Mouse (Mus musculus) heart, adult 18-20 months (tissue): ENCODE data around the gene Foxe3. TPM values are rescaled to one million over a fixed set of nuclear protein-coding genes. Genes with fewer than 3 reads are reported as not detected.

Source experiments
- DNase-seq, 2 experiments: peaks; one replicate each; pipeline ENCODE4 v3.0.0; 2021 to 2022; ENCODE audit warnings: mixed read lengths in 1 of 2
- total RNA-seq, 2 experiments: library from RNA; stranded (reverse); gene quantifications; 2 replicates each; pipeline ENCODE4 v1.2.3; 2021

The Foxe3 gene
- total RNA-seq, 2 experiments from 2014 or later = not detected

DNA sequence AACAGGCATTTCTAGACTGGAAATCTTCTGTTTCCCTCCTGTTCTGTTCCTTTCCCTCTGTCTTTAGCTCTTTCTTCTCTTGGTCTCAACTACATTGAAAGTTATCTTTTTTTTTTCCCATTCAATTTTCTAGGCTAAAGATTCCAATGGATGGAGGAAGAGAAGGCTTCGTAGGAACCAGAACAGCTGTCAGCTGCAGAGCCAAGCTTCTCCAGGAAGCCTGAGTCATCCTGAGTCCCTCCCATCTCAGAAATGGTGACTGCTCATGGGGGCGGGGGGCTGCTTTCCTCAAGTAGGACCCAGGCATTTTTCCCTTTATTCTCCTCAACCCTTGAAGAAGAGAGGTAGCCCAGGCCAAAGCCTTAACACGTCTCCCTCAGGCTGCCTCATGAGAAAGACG lies 9.8 kb downstream of the Foxe3 start:
- DNase-seq = no peak

DNA sequence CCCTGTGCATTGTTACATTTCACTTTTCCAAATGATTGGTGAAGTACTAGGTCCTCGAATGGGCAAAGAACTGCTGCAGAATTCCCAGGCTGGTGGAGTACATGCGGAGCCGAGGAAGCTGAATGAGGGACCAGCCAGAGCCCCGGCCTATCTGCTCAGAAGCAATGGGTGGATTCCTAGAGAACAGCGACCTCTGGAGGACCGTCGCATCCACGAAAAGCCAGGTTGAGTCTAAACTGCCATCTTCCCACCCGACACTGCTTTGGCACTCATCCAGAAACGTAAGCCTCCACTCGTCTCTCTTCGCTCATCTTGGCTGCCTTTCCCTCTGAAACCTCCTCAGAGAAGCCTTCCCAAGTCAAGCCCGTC lies 12.2 kb downstream of the Foxe3 start:
- peak; percentile 38 to 60 for DNase-seq

DNA sequence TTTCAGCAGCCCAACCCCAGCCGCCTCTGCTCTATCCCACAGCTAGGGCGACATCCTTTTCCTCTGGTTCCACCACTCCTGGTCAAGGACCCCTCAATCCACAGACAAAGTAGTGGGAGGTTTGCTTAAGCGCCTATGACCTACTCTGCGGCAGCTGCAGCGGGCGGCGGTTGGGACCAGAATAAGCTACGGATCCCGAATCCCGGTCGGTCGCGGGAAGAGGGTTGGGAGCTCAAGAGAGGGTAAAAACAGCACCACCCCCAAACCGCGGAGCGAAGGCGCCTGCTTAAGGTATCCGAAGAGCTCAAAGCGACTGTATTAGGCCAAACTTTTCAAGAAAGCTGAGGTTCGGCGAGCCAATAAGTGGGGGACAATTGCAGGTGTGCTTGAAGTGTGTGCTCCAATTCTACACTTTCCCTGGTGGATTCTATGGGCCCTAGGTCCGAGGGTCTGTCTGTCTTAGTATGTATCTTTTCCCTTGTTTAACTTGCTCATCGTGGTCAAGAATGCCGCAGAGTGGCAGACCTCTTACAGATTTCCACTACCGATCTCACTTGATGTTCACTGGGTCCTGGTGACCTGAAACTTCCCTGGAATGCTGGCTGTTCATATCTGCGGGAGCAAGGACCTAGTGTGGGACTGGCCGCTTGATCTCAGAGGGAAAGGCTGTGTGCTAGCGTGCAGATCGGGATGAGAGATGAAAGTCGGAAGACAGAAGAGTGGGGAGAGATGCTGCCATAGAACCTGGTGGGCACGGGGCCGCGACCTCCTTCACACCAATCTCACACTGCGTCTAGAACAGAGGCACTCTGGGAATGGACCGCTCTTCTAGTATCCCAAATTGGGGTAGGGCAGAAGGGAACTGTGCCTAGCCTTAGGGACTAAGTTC lies 12.9 kb downstream of the Foxe3 start:
- no peak for DNase-seq

DNA sequence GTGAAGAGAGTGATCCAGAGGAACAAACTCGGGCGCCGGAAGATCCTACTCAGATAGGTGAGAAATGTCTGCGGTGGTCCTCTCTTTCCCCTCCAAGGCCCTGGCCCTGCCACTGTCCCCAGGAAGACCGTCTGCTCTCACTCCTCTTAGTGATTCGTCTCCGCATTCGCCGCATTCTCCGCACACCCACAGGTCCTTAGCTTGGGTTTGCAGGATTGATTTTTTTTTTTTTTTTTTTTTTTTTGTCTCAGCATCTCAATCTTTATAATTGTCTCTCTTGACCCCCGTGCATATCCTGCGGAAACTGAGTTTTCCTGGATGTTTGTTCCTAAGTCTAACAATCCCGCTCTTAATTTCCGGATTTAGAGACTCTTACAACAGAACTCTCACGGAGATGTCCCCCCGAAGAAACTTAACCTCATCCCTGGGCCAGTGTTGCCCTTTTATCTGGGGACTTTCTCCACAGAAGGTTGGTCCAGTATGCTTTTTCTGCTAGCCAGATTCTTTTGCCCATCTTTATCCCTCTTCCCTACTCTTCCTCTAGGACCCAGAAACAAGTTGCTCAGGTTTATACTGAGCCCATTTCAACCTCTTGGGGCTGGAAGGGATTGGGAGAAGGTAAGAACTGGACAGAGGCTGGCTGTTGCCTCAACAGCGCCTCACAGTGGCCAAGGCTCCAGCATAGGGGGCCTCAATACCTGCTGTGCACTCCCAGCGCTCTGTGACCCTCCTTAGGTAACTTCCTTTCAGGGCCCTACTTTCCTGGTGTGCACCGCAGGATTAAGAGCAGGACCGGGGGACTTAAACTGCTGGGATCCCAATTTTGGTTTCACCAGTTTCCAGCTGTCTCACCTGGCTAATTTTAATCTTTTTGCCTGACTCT lies 16.0 kb downstream of the Foxe3 start:
- DNase-seq = peak in 1 of 2 experiments; percentile 28

DNA sequence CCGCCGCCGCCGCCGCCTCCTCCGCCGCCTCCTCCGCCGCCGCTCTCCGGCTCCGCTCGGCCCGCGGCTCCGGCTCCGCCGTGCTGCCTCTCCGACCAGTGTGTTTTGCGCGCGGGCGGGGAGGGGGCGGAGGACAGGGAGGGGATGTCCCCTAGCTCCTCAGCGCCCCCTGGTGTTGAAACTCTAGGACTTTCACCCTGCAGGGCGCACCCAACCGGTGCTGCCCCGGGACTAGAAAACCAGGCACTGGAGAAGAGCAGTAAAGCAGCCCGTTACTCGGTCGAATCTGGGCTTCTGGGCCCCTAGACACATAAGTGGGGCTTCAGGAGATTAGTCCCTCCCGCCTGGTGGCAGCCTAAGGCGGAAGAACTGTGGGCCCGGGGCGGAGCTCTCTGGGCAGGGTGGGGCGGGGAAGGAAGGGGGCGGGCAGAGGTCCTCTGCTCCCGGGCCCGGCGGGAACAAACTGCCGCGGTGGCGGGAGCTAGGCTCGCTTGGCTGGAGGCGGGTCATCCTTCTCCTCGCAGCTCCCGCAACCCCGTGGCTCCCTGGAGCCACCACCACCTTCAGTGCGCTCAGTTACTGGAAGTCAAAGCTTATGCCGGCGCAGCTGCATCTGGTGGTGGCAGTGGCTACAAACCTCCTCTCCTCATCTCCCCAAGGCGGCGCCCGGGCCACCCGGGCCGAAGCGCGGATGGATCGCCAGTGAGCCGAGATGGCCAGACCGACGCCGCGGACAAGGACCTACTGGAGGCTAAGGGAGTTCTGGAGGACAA lies 16.8 kb downstream of the Foxe3 start, which contains the start of gene Foxd2:
Foxd2 (minus strand) TSS at position 45 of the 773 bp plus-strand sequence.
- DNase-seq = peak; percentile 93 to 96

DNA sequence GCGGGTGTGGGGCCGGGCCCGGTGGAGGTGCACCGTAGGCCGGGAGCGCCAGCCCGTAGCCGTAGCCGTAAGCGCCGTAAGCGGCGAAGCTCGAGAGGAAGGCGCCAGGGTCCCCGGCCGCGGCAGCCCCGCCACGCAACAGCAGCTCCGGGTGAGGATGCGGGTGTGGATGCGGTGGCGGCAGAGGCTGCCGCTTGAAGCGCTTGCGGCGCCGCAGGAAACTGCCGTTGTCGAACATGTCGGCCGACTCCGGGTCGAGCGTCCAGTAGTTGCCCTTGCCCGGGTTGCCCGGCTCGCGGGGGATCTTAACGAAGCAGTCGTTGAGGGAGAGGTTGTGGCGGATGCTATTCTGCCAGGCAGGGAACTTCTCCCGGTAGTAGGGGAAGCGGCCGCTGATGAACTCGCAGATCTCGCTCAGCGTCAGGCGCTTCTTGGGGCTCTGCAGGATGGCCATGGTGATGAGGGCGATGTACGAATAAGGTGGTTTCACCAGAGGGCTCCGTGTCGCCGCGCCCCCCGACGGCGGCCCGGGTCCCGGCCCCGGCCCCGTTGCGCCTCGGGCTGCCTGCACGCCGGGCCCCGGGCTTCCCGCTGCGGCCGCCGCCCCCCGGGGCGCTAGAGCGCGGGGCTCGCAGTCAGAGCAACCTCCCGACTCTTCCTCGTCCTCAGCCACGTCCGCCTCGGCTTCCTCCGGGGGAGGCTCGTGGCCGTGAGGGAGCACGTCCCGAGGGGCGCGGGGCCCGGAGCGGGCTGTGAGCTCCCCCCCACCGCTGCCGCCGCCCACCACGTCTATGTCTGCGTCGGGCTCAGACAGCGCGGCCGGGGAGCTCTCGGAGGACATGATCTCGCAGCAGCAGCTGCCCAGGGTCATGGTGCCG lies 17.6 kb downstream of the Foxe3 start:
- DNase-seq = peak in 1 of 2 experiments; percentile 56

DNA sequence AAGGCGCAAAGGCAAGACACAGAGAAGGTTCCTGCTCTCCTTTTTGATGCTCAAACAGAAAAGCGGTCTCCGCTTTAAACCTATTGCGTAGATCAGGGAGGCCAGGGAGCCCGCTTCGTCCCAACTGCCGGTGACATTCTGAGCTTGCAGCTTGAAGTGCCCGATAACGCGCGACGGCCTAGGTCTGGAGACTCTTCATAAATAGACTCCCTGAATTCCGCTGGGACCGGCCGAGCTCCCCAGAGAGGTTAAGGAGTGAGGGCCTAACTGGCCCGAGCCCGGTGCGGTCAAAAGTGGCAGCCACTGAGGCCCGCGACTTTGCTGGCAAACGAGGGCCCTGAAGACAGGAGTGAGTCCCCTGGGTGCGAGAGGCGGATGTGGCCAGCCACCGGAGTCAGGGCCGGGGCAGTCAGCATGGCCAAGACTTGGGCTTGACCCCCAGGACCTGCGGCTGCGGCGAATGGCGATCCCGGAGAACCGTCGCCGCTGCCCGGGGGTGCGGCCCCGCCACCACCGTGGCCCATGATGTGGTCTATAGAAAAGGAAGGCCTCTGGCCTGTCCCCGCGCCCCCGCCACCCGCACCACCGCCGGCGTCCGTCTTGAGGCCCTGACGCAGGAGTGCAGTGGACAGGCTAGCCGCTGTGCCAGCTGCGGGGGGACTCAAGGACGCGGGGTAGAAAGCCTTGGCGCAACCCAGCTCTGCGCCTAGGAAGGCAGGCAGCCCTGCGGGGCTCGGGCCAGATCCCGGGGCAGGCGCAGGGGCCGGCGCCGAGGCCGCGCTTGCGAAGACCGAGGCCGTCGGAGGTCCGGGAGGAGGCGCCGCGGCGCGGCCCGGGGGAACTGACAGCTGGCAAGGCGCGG lies 18.5 kb downstream of the Foxe3 start:
- DNase-seq = no peak

DNA sequence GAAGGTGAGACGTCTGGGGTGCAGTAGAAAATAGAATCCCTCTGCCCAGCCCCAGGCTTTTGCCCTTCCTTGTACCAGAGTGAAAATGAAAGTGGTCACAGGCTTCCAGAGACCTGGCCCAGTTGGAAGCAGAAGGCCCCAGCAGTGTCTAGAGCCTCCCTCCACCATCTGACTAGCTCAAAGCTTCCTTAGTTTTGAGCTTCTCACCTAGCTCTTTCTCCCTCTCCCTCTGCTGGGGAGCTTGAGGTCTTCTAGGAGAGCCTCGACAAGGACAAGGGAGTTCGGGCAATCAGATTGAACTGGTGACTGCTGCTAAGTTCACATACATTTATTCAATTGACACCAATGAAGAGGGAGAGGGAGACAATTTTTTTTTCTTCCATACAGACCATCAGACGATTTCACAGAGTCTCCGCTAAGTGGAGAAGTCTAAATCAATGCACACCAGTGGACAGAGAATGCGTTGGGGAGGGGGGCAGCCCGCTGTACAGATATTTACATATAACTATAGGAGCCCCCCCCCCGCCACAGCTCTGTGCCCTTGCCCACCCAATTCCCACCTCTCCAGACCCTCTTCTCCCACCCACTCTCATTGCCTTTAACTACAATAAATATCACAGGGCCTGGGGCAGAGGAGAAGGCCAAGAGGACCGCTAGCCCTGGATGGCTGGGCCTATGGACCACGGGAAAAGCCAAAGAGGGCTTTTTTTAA lies 19.7 kb downstream of the Foxe3 start:
- DNase-seq = no peak

DNA sequence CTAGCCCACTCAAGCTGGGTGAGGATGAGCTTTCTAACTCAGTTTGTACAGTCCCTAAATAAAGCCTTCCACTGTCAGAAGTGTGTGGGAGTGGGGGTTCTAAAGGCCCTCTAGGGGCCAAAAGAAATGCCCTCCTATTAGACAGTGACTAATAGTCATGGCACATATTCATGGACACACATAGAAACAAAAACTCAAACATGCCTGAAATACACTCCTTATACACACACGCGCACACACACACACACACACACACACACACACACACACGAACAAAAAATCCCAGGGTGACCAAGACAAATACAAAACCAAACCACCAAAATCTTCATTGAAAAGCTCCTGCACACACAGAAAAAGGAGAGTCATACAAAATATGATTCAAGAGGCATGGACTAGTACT lies 20.3 kb downstream of the Foxe3 start:
- DNase-seq = no peak

DNA sequence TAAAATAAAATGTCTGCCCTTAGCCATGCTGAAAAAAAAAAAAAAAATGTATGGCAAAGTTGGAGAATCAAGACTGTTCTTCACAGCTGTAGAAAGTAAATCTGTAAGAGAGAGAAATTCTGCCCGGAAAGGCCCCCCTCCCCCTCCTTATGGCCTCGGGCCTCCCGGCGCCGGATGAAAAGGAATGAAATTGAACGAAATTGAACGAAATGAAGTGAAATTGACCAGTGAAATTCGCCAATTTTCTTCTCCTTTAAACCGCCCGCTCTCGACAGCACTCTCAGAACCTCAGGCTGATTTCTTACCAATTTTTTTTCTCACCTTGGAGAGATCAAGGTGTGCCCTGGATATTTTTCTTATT lies 22.4 kb downstream of the Foxe3 start:
- no peak for DNase-seq

DNA sequence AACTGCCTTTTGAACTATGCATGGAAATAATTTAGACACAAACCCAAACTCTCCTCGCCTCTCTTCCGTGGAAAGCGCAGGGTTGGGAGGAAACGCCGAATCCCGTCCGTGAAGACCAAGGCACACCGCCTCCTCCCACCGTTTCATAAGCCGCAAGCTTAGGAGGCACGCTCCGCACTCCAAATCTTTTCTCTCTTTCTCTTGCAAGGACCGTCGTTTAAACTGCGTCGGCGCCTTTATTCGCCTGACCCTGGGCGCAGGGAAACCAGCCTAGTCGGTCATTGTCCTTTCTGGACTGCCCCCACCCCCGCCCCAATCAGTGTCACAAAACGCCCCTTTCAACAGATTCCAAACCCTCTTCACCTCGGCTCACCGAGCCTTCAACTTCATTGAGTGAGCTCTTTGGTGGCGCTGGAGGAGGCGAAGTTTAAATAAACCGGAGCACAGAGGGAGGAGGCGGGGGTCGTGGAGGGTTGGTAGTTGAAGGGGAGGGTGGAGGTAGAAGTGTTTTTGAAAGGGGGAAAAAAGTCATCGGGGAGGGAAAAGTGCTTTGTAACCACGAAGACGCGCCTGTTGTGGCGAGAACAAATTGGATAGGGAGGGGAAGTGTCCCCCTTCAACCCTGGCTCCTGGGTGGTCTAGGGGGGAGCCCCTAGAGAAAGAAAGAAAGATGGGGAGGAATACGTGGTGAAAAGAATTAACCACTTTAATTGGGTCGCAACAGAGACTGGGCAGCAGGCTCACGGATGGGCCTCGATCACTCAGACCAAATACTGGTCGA lies 23.0 kb downstream of the Foxe3 start:
- DNase-seq = no peak

DNA sequence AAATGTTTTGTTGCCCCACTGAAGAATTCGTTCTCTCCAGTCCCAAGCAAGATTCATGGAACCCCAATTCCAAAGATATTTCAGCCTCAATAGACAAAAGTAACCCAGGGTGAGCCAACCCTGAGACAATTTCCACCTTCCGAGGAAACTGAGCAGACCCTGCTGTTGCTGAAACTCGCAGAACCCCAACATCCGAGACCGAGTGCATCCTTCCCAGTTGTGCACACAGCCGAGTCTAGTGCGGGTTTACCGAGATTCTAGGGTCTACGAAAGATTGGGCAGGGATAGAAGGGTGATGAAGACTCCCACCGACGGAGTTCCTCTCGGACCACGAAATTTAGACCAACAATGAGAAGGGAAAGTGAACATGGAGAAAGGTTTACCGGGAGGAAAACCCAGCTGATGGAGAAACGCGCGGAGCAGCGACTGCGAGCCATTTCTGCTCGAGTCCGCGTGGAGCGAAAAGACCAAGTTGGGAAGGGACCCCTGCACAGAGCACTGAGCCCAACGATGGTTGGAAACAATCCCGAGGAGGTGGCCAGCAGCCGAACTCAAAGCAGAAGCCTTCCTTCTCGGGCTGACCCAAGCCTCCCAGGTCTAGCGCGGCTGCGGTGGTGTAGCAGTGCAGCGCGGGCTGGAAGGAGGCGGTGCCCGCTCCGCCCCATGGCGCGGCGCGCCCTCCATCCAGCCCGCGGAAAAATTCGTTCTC lies 24.0 kb downstream of the Foxe3 start:
- DNase-seq = no peak

DNA sequence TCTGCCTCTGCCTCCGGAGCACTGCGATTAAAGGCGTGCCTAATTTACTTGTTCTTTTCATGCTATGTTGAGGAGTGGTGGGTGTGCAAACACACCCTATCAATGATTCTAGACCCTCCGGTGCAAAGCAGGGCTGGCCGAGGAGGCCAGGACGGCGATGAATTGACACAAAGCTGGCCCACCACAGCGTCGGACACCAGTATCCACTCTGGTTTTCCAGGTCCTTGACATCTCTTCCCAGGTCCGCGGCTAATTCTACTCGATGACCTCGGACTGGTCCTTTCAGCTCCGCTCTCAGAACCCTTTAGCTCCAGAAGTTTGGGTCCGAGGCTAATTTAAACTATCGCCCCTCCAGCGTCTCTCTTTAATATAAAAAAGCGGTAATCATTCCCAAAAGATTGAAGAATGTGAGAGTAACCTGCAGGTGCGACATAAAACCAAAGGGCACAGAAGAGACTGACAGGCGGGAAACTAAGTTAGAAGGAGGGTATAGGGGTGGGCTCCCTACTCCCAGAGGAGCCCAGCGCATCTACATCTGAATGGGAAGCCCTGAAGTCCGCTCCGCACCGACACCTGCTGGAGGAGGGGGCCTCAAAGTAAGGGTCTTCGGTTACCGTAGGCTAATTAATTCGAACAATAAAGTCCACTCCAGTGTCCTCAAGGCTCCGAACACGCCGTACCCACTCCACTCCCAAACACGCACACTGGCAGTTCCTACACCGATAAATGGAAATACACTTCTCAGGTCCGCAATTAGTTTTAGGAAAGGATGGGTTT lies 24.8 kb downstream of the Foxe3 start:
- DNase-seq = no peak

DNA sequence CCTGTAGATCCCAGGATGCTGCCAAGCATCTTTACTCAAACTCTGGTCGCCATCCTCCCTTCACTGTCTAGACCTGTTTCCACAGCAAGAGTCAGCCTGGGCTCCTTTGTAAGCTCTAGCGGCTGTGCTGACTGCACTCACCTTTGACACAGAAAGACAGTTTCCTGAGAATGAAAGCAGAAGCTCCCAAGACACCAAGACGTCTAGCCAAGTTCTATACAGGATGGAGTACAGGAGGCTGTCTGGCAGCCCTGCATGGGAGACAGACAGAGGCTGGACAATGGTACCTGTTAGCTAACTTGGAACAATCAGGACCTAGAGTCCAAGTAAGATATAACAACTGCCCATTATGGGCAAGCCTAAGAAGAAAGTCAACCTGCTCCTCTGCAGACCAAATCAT lies 25.9 kb downstream of the Foxe3 start:
- DNase-seq = no peak

DNA sequence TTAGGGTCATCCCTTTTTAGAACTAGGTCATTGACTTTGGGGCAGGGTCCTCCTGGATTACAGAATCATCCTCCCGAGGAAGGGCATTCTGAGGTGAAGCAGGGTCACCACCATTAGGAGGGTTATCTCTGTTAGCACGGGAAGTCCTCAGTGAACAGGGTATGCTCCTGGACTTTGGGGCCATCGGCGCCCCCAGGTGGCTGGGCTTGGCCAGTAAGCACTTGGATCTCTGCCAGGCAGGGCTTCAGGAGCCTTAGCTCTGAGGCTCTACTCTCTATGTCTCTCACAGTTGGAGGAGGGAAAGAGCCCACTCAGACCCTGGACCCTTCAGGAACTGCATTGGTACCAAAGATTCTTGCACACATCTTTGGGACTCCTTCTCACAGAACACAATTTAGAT lies 28.0 kb downstream of the Foxe3 start:
- no peak for DNase-seq

DNA sequence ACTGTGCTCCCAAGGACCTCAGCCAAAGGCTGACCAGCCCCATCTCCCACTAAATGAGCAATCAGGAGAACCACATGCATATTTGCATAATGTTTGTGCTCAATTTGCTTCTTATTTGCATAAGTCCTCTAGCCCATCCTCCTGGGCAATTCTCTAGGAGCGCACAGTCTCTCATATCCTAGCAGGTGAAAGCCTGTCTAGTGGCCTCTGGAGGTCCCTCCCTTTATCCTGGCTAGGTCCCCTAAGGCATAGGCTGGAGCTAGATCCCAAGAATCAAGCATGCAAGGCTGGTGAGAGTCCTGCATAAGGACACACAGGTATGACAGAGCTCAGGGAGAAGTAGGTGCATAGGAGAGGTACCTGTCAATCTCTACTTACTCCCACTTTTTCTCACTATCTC lies 43.6 kb downstream of the Foxe3 start:
- no peak for DNase-seq

DNA sequence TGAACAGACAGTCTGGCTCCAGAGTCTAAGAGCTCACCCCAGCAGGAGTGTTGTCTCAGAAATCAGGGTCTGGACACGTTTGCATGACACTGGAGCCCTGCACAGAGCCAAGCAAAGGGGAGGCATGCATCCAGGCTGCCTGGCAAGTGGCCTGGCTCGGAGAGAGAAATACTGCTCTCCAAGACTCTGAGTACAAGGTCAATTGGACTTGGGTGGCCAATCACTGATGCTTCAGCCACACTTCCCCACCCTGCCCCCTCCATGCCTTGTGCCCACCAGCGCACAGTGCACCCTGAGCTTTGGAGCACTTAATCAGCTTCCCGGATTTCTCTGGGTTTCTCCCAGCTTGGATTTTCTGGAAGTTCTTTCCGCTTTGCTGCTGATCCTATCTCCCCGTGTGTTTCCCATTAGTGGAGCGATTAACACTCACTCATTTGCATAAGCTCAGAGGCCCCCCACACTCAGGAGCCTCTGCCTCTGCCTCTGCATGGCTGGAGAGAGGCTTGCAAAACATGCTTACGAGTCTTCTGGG lies 49.3 kb downstream of the Foxe3 start:
- no peak for DNase-seq
